Mouse (Mus musculus): ENCODE results near the gene Col13a1. TPM values are rescaled to one million over a fixed set of nuclear protein-coding genes. Genes with fewer than 3 reads are reported as not detected.
A peak's percentile ranks its signal among the peaks of the same experiment; 100 is the strongest.

Col13a1 gene
- polyA plus RNA-seq, 1 experiment: 0.43 TPM

DNA sequence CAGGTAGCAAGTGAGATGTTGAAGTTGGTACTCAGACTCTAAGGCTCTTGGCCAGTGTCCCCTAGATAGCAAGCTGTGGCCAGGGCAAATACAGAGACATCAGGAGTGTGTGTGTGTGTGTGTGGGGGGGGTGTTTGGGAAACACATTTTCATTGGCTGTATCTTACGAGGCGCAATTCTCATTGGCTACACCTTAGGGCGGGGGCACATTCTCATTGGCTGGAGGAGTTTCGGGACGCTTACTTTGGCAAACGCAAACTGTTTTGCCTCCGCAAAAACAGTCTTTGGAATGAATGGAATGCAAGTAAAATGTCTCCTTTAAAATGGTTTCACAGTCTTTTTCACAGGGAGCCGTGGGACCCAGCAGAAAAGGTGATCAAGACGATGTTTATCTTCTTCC, 148.1 kb downstream of the Col13a1 start:
- Histone ChIP-seq H3K27me3 (ENCODE audit: control insufficient read depth, insufficient read depth, low read length) (no peaks in the 10 kb centered on the region), H3K4me3 (ENCODE audit: control insufficient read depth, low read depth, low read length) (no peak overlapping the region), H3K27ac (ENCODE audit: control insufficient read depth, insufficient read depth, low read depth, low read length) (no peak overlapping the region), H3K4me1 (ENCODE audit: control insufficient read depth, insufficient read depth, low read length) (peaks cover 11% of the 10 kb centered on the region), H3K36me3 (ENCODE audit: control insufficient read depth, insufficient read depth, low read length) (no peaks in the 10 kb centered on the region)
- TF ChIP-seq POLR2A (IDR thresholded peaks at IDR 0.05; ENCODE audit: control insufficient read depth, low read depth, low read length): no peak
- no peak for TF ChIP-seq CTCF (IDR thresholded peaks at IDR 0.05; ENCODE audit: control insufficient read depth, insufficient read depth, insufficient replicate concordance, low read depth, low read length)

DNA sequence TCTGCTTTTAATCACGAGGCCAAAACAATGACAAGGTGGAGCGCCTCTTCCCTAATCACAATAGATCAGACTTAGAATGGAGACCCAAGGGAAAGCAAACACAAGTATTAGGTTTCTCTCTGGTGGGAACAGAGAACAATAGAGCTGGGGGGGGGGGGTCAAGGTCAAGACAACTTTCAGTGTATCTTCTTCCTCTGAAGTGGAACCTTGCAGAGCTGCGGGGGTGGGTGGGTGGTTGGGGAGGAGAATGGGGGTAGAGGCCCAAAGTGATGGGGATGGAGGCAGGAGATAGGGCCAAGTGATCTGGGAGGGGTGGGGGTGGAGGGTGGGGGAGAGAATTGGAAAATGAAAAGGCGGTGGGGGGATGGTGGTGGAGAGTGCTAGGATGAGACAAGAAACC, 149.9 kb downstream of the Col13a1 start:
- no peak overlapping the region for H3K27ac ChIP-seq (ENCODE audit: control insufficient read depth, insufficient read depth, low read depth, low read length)

DNA sequence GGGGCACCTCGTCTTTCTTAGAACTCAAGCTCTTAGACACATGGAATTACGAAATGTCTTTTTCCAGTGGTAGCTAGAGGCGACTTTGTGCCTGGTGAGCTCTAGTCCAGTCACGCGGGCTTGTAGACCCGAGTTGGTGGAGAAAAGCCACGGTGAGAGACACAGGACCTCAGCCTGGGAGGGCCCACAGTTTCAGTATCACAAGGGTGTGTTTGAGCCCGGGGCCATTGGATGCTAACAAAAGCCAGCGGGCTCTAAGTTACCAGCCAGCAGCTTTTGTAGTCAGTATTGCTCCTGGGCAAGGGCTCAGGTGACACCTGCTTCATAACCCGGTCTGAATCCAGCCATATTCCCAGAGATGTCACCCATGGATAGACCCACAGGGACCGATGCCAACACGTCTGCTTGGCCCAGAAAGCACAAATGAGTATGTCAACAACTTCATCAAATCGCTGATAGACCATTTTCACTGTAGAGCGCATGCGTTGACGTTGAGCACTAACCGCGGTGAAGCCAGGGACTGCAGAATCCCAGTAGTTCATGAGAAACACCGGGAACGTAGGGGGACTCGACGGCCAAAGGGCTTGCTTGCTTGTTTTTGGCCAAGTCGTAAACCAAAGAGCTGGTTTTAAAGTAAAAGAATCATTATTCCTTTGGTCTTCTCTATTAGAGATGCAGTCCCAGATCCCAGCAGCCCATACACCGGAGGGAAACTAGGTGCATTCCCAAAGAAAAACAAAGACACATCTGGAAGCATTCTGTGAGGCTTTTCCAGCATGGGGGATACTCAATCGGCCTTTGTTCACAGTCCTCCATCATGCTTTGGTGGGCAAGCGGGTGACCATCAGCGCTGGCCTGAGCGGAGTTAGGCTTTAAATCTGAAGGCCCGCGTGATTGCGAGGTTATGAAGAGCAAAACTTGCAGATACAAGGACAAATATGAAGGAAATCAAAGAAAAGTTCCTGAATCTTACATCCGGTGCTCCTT, 150.7 kb downstream of the Col13a1 start:
- Histone ChIP-seq H3K27ac (ENCODE audit: control insufficient read depth, insufficient read depth, low read depth, low read length) (no peak overlapping the region), H3K27me3 (ENCODE audit: control insufficient read depth, insufficient read depth, low read length) (no peaks in the 10 kb centered on the region), H3K36me3 (ENCODE audit: control insufficient read depth, insufficient read depth, low read length) (no peaks in the 10 kb centered on the region), H3K4me1 (ENCODE audit: control insufficient read depth, insufficient read depth, low read length) (peaks cover 11% of the 10 kb centered on the region), H3K4me3 (ENCODE audit: control insufficient read depth, low read depth, low read length) (no peak overlapping the region)
- TF ChIP-seq CTCF (IDR thresholded peaks at IDR 0.05; ENCODE audit: control insufficient read depth, insufficient read depth, insufficient replicate concordance, low read depth, low read length) (no peak), POLR2A (IDR thresholded peaks at IDR 0.05; ENCODE audit: control insufficient read depth, low read depth, low read length) (no peak)

More for the DNA sequence above, 149.9 kb downstream of the Col13a1 start:
- H3K4me1 ChIP-seq (ENCODE audit: control insufficient read depth, insufficient read depth, low read length): peaks cover 11% of the 10 kb centered on the region
- no peak overlapping the region for H3K4me3 ChIP-seq (ENCODE audit: control insufficient read depth, low read depth, low read length)
- no peaks in the 10 kb centered on the region for H3K27me3 ChIP-seq (ENCODE audit: control insufficient read depth, insufficient read depth, low read length)
- no peaks in the 10 kb centered on the region for H3K36me3 ChIP-seq (ENCODE audit: control insufficient read depth, insufficient read depth, low read length)
- TF ChIP-seq CTCF (IDR thresholded peaks at IDR 0.05; ENCODE audit: control insufficient read depth, insufficient read depth, insufficient replicate concordance, low read depth, low read length) (no peak), POLR2A (IDR thresholded peaks at IDR 0.05; ENCODE audit: control insufficient read depth, low read depth, low read length) (no peak)

DNA sequence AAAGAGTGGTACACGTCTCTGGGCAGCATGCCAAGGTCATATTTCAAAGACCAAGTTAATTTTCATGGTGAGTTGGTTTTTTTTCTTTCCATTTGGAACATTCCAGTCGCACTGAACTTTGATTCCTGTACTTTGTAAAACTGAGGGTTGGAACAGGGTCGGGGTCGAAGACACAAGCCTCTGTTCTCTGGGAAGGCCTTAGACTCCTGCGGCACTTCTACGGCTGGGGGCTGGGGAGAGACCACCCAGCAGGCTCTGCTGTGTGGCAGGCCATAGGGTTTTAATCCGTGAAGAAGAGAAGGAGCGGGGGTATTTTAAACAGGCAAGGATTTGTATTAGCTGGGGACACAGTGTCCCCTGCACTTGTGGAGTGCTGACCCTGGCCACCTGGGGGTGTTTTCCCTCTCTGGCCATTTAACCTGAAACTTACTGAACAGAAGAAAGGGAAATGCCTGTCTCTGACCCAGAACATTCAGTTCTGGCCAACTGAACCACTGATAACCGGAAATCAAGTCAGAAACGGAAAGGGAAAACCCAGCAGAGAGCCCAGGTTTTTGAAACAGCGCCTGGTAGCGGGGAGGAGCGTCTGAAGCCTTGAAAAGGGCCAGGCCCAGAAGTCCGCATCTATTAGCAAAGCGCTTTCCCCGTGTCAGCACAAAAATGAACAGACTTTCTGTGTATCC, 152.0 kb downstream of the Col13a1 start:
- H3K4me1 ChIP-seq (ENCODE audit: control insufficient read depth, insufficient read depth, low read length): peaks cover 8% of the 10 kb centered on the region
- no peak for TF ChIP-seq POLR2A (IDR thresholded peaks at IDR 0.05; ENCODE audit: control insufficient read depth, low read depth, low read length)
- TF ChIP-seq CTCF (IDR thresholded peaks at IDR 0.05; ENCODE audit: control insufficient read depth, insufficient read depth, insufficient replicate concordance, low read depth, low read length): no peak
- H3K4me3 ChIP-seq (ENCODE audit: control insufficient read depth, low read depth, low read length): no peak overlapping the region
- no peaks in the 10 kb centered on the region for H3K27me3 ChIP-seq (ENCODE audit: control insufficient read depth, insufficient read depth, low read length)
- no peak overlapping the region; the same call in 1 of the 2 replicates for H3K27ac ChIP-seq (ENCODE audit: control insufficient read depth, insufficient read depth, low read depth, low read length)
- no peaks in the 10 kb centered on the region for H3K36me3 ChIP-seq (ENCODE audit: control insufficient read depth, insufficient read depth, low read length)

DNA sequence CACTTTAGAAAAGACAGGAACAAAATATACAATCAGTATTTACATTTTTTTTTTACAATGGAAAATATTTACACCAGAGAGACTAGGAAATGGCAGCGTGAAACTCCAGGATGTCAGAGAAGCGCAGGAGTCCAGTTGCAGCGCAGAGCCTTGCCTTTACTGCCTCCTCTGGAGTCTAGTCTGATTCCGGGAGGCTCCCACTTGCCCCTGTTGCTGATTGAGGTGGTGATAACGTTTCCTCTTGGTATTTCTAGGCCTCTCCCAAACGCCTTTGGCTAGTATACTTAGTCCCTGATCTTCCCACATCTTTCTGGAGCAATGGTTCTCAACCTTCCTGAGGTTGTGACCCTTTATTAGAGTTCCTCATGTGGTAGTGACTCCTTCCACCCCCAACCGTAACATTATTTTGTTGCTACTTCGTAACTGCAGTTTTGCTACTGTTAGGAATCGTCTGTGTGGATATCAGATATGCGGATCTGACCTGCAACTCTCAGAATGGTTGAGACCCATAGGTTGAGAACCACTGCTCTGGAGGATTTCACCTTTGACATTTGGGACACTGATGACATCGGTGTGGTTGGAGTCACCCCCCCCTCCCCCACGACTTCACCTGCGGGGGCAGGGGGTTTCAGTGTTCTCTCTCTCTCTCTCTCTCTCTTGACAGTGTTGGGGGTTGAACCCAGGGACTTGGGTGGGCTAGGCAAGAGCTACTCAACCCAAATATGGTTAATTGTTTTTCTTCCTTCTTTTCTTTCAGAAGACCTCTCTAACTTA, 152.7 kb downstream of the Col13a1 start:
- Histone ChIP-seq H3K27ac (ENCODE audit: control insufficient read depth, insufficient read depth, low read depth, low read length) (0 out of 2 replicates have a peak overlapping the region, but pooled peaks have one; percentile 29), H3K36me3 (ENCODE audit: control insufficient read depth, insufficient read depth, low read length) (no peaks in the 10 kb centered on the region), H3K4me1 (ENCODE audit: control insufficient read depth, insufficient read depth, low read length) (peaks cover 8% of the 10 kb centered on the region), H3K27me3 (ENCODE audit: control insufficient read depth, insufficient read depth, low read length) (no peaks in the 10 kb centered on the region), H3K4me3 (ENCODE audit: control insufficient read depth, low read depth, low read length) (no peak overlapping the region)
- TF ChIP-seq CTCF (IDR thresholded peaks at IDR 0.05; ENCODE audit: control insufficient read depth, insufficient read depth, insufficient replicate concordance, low read depth, low read length): no peak
- no peak for TF ChIP-seq POLR2A (IDR thresholded peaks at IDR 0.05; ENCODE audit: control insufficient read depth, low read depth, low read length)

DNA sequence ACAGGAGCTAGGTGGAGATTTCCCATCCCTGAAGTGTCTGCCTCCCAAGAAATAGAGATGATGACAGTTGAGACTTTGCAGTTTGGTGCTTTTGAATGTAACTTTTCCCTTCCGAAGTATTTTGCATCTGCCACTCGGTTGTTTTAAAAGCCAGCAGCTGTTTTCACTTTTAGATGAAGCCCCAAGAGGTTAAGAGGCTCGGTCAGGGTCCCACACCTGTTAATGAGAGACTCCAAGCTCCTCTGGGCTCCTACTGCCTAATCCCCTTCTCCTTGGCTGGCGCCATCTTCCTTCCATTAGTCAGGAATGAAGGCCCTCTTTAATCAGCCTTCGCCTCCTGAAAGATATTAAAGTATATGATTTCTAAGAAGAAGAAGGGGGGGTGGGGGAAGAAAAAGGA, 153.4 kb downstream of the Col13a1 start:
- Histone ChIP-seq H3K27me3 (ENCODE audit: control insufficient read depth, insufficient read depth, low read length) (no peaks in the 10 kb centered on the region), H3K36me3 (ENCODE audit: control insufficient read depth, insufficient read depth, low read length) (no peaks in the 10 kb centered on the region), H3K4me3 (ENCODE audit: control insufficient read depth, low read depth, low read length) (no peak overlapping the region), H3K27ac (ENCODE audit: control insufficient read depth, insufficient read depth, low read depth, low read length) (no peak overlapping the region), H3K4me1 (ENCODE audit: control insufficient read depth, insufficient read depth, low read length) (peaks cover 8% of the 10 kb centered on the region; the same call in 1 of the 2 replicates)
- TF ChIP-seq POLR2A (IDR thresholded peaks at IDR 0.05; ENCODE audit: control insufficient read depth, low read depth, low read length) (no peak), CTCF (IDR thresholded peaks at IDR 0.05; ENCODE audit: control insufficient read depth, insufficient read depth, insufficient replicate concordance, low read depth, low read length) (no peak)
